Mouse (Mus musculus): Measurements from ENCODE around the gene Spata20. TPM values are rescaled to one million over a fixed set of nuclear protein-coding genes. Genes with fewer than 3 reads are reported as not detected.

Gene Spata20
- polyA plus RNA-seq, 1 experiment from 2014 or later, result 0.38 TPM

DNA sequence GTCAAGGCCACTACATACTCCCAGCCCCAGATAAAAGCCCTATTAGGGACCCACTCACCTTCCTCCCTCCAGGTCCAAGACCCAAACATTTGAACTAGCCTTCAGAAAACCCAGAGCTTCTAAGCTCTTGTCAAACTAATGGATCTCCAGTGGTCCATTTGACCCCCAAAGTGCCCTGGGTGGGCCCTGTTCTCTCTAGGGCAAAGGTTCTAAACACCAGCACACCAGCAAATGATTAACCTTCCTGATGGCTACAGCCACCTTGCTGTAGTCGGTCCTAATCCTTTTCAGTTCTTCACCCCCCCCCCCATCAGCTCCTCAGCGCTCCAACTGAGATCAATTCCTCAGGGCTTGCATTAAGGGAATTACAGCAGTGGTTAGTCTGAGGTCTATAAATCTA lies 21.8 kb downstream of the Spata20 start:
- Histone ChIP-seq H3K36me3 (ENCODE audit: control insufficient read depth, insufficient read depth) (no peaks in the 10 kb centered on the region; the same call in 1 of the 2 replicates), H3K9ac (replicated peaks; ENCODE audit: low read depth, low read length) (no peak overlapping the region), H3K4me2 (ENCODE audit: low read length) (no peak overlapping the region), H3K4me1 (replicated peaks; ENCODE audit: control insufficient read depth, insufficient read depth, low read length) (peaks cover 26% of the 10 kb centered on the region), H3K27ac (ENCODE audit: low read length) (no peak overlapping the region), H3K9me3 (ENCODE audit: control insufficient read depth, low read length) (no peaks in the 10 kb centered on the region), H3K27me3 (replicated peaks; ENCODE audit: control insufficient read depth, insufficient read depth, low read length) (no peaks in the 10 kb centered on the region), H3K4me3 (replicated peaks; ENCODE audit: low read length) (no peak overlapping the region)
- ATAC-seq, result no peak
- WGBS, result 41% methylated on average over 2 of the region's 2 CpGs

- H3K36me3 ChIP-seq (ENCODE audit: control insufficient read depth, insufficient read depth), result no peaks in the 10 kb centered on the region; the same call in 1 of the 2 replicates
- no peak overlapping the region for H3K4me3 ChIP-seq (replicated peaks; ENCODE audit: low read length)
- no peak overlapping the region for H3K27ac ChIP-seq (ENCODE audit: low read length)
- peaks cover 12% of the 10 kb centered on the region for H3K4me1 ChIP-seq (replicated peaks; ENCODE audit: control insufficient read depth, insufficient read depth, low read length)
- no peak overlapping the region for H3K4me2 ChIP-seq (ENCODE audit: low read length)
- no peaks in the 10 kb centered on the region for H3K9me3 ChIP-seq (ENCODE audit: control insufficient read depth, low read length)
- no peak overlapping the region for H3K9ac ChIP-seq (replicated peaks; ENCODE audit: low read depth, low read length)
- 88% methylated on average over 11 of the region's 11 CpGs for WGBS
- no peaks in the 10 kb centered on the region for H3K27me3 ChIP-seq (replicated peaks; ENCODE audit: control insufficient read depth, insufficient read depth, low read length)
- no peak for ATAC-seq
These were observed 24.1 kb downstream of the Spata20 start for GRCm38 (mm10) chr11:94461856-94462255.

DNA sequence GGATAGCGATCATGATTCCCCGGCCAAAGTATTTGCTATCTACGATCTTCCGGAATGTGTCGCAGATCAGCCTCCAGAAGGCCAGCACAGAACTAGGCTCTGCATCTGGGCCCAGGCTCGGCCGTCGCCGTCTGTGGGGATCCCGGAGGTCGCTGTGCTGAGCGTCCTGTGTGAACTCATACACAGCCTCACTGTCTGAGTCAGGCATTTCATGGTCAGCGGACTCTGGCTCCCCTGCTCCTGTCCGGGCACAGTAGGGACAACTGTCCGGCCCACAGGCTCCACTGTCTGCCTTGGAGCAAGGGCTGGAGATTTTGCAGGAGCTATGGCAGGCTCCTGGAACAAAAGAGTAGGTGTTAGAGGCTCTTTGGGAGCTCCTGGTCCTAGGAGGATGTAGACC lies 29.0 kb downstream of the Spata20 start:
- Histone ChIP-seq H3K9me3 (ENCODE audit: control insufficient read depth, low read length) (no peaks in the 10 kb centered on the region), H3K36me3 (ENCODE audit: control insufficient read depth, insufficient read depth) (no peaks in the 10 kb centered on the region; the same call in 1 of the 2 replicates), H3K4me3 (replicated peaks; ENCODE audit: low read length) (no peak overlapping the region), H3K4me2 (ENCODE audit: low read length) (no peak overlapping the region), H3K4me1 (replicated peaks; ENCODE audit: control insufficient read depth, insufficient read depth, low read length) (peaks cover 11% of the 10 kb centered on the region), H3K27ac (ENCODE audit: low read length) (no peak overlapping the region), H3K9ac (replicated peaks; ENCODE audit: low read depth, low read length) (no peak overlapping the region), H3K27me3 (replicated peaks; ENCODE audit: control insufficient read depth, insufficient read depth, low read length) (no peaks in the 10 kb centered on the region)
- WGBS, result 86% methylated on average over 15 of the region's 15 CpGs
- ATAC-seq, result no peak

DNA sequence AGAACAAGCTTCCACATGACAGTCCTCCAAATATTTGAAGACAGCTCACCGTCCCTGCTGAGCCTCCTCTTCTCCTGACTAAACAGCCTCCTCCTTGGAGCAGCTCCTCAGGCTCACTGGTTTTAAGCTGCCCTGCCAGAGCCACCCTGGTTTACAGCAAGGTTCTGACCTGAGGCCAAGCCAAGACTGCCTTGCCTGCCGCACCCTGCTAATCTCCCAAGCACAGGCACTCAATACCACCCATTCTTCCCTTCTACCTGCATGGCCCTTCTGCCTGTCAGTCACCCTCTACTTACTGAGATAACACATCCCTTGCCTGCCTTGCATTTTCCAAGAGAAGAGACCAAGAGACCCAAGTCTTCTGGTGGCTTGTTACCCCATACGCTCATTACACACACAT lies 29.6 kb downstream of the Spata20 start:
- ATAC-seq, result no peak
- Histone ChIP-seq H3K9me3 (ENCODE audit: control insufficient read depth, low read length) (no peaks in the 10 kb centered on the region), H3K4me2 (ENCODE audit: low read length) (no peak overlapping the region), H3K4me1 (replicated peaks; ENCODE audit: control insufficient read depth, insufficient read depth, low read length) (peaks cover 11% of the 10 kb centered on the region), H3K36me3 (ENCODE audit: control insufficient read depth, insufficient read depth) (no peaks in the 10 kb centered on the region), H3K4me3 (replicated peaks; ENCODE audit: low read length) (no peak overlapping the region), H3K27me3 (replicated peaks; ENCODE audit: control insufficient read depth, insufficient read depth, low read length) (no peaks in the 10 kb centered on the region), H3K9ac (replicated peaks; ENCODE audit: low read depth, low read length) (no peak overlapping the region), H3K27ac (ENCODE audit: low read length) (no peak overlapping the region)
- WGBS, result 72% methylated on average over 3 of the region's 3 CpGs

- Histone ChIP-seq H3K9me3 (ENCODE audit: control insufficient read depth, low read length) (no peaks in the 10 kb centered on the region), H3K4me3 (replicated peaks; ENCODE audit: low read length) (no peak overlapping the region), H3K27ac (ENCODE audit: low read length) (no peak overlapping the region), H3K27me3 (replicated peaks; ENCODE audit: control insufficient read depth, insufficient read depth, low read length) (no peaks in the 10 kb centered on the region), H3K36me3 (ENCODE audit: control insufficient read depth, insufficient read depth) (no peaks in the 10 kb centered on the region), H3K9ac (replicated peaks; ENCODE audit: low read depth, low read length) (no peak overlapping the region), H3K4me1 (replicated peaks; ENCODE audit: control insufficient read depth, insufficient read depth, low read length) (peaks cover 11% of the 10 kb centered on the region), H3K4me2 (ENCODE audit: low read length) (no peak overlapping the region)
- 66% methylated on average over 10 of the region's 10 CpGs for WGBS
- ATAC-seq, result no peak
These were observed 30.7 kb downstream of the Spata20 start for GRCm38 (mm10) chr11:94455161-94455820.

DNA sequence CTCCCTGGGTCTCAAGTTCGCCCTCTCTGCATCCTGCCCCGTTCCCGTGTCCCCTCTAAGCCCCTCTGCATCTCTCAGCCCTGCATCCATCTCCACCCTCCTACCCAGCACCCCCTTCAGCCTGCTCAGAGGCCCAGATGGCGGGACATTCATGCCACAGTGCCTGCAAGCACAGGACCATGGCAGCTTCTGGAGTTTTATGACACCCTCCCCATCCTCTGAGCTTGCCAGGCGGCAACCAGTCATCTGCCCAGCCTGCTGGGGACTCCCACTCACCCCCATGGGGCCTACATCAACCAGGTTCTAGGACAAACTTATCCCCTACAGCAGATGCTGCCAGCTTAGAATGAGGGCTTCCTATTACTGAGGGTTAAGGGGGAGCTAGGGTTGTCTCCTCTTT lies 31.2 kb downstream of the Spata20 start:
- Histone ChIP-seq H3K9ac (replicated peaks; ENCODE audit: low read depth, low read length) (no peak overlapping the region), H3K9me3 (ENCODE audit: control insufficient read depth, low read length) (no peaks in the 10 kb centered on the region), H3K4me3 (replicated peaks; ENCODE audit: low read length) (no peak overlapping the region), H3K27me3 (replicated peaks; ENCODE audit: control insufficient read depth, insufficient read depth, low read length) (no peaks in the 10 kb centered on the region), H3K27ac (ENCODE audit: low read length) (no peak overlapping the region), H3K4me1 (replicated peaks; ENCODE audit: control insufficient read depth, insufficient read depth, low read length) (peaks cover 14% of the 10 kb centered on the region), H3K36me3 (ENCODE audit: control insufficient read depth, insufficient read depth) (no peaks in the 10 kb centered on the region), H3K4me2 (ENCODE audit: low read length) (no peak overlapping the region)
- 75% methylated on average over 5 of the region's 5 CpGs for WGBS
- ATAC-seq, result peak; percentile 26; the same call in 1 of the 2 replicates

DNA sequence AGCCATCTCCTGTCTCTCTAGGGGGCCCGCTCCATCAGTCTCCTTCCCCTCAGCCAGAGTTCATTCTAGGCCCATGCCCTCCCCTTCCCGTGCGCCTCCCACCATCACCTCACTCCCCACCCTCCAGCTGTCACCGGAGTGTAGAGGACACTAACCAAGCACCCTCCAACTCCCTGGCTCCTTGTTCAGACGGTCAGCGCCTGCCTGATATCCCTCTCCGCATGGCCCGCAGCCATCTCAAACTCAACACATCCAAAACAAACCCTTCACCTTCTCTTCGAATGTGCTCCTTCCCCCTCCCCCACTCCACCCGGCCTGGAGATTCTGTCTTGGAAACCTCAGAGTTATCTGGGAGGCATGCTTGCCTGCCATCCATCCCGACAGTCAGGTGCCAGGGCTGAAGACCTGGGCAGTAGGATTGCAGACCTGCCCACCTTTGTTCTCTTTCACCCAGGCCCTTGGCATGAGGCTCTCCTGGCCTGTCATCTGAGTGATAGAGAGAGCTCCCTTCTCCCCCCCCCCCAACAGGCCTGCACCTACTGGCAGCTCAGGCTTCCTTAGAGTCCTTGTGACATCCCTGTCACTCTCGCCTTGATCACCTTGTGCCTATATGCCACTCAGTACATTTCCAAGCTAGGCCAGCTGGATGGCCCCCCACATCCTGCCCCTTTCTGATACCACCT lies 34.7 kb downstream of the Spata20 start:
- no peak overlapping the region for H3K27ac ChIP-seq (ENCODE audit: low read length)
- H3K9me3 ChIP-seq (ENCODE audit: control insufficient read depth, low read length), result no peaks in the 10 kb centered on the region
- H3K4me1 ChIP-seq (replicated peaks; ENCODE audit: control insufficient read depth, insufficient read depth, low read length), result peaks cover 25% of the 10 kb centered on the region
- 73% methylated on average over 12 of the region's 12 CpGs for WGBS
- no peak overlapping the region for H3K9ac ChIP-seq (replicated peaks; ENCODE audit: low read depth, low read length)
- H3K36me3 ChIP-seq (ENCODE audit: control insufficient read depth, insufficient read depth), result no peaks in the 10 kb centered on the region
- H3K27me3 ChIP-seq (replicated peaks; ENCODE audit: control insufficient read depth, insufficient read depth, low read length), result no peaks in the 10 kb centered on the region
- no peak for ATAC-seq
- no peak overlapping the region for H3K4me2 ChIP-seq (ENCODE audit: low read length)
- H3K4me3 ChIP-seq (replicated peaks; ENCODE audit: low read length), result no peak overlapping the region

GRCm38 (mm10) chr11:94449886-94450285 lies 36.1 kb downstream of the Spata20 start:
- H3K9ac ChIP-seq (replicated peaks; ENCODE audit: low read depth, low read length), result no peak overlapping the region
- H3K27me3 ChIP-seq (replicated peaks; ENCODE audit: control insufficient read depth, insufficient read depth, low read length), result no peaks in the 10 kb centered on the region
- H3K27ac ChIP-seq (ENCODE audit: low read length), result peak overlapping the region; percentile 45; the same call in 1 of the 2 replicates
- H3K4me2 ChIP-seq (ENCODE audit: low read length), result no peak overlapping the region
- H3K36me3 ChIP-seq (ENCODE audit: control insufficient read depth, insufficient read depth), result no peaks in the 10 kb centered on the region
- H3K4me1 ChIP-seq (replicated peaks; ENCODE audit: control insufficient read depth, insufficient read depth, low read length), result peaks cover 20% of the 10 kb centered on the region
- no peaks in the 10 kb centered on the region for H3K9me3 ChIP-seq (ENCODE audit: control insufficient read depth, low read length)
- no peak overlapping the region for H3K4me3 ChIP-seq (replicated peaks; ENCODE audit: low read length)
- WGBS, result 36% methylated on average over 5 of the region's 5 CpGs
- ATAC-seq, result no peak

GRCm38 (mm10) chr11:94449239-94449638 lies 36.7 kb downstream of the Spata20 start:
- Histone ChIP-seq H3K9me3 (ENCODE audit: control insufficient read depth, low read length) (no peaks in the 10 kb centered on the region), H3K36me3 (ENCODE audit: control insufficient read depth, insufficient read depth) (no peaks in the 10 kb centered on the region), H3K9ac (replicated peaks; ENCODE audit: low read depth, low read length) (no peak overlapping the region), H3K4me2 (ENCODE audit: low read length) (no peak overlapping the region), H3K4me1 (replicated peaks; ENCODE audit: control insufficient read depth, insufficient read depth, low read length) (peaks cover 22% of the 10 kb centered on the region), H3K27me3 (replicated peaks; ENCODE audit: control insufficient read depth, insufficient read depth, low read length) (no peaks in the 10 kb centered on the region), H3K4me3 (replicated peaks; ENCODE audit: low read length) (no peak overlapping the region), H3K27ac (ENCODE audit: low read length) (peak overlapping the region; percentile 45; the same call in 1 of the 2 replicates)
- 17% methylated on average over 8 of the region's 8 CpGs for WGBS
- peak; percentile 36 for ATAC-seq
